Comparison of ENCODE assay signal across 27 mouse cellular contexts in the genomic region with DNA sequence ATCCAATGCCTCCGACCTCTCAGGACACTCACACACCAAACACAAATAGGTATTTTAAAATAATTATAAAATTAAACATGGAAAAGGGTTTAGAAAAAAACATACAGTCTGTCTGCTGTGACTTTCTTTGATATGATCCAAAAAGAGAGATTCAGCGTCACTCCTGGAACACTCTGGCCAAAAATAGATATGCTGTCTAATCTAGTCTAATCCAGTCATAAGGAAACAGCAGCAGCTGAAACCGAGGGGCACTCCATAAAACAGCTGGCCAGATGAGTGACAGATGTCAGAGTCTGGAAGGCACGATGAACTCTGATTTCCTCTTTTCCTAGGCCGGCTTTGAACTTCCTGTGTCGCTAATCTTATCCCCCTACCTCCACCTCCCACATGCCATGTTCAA. TPM values are rescaled to one million over a fixed set of nuclear protein-coding genes. Genes with fewer than 3 reads are reported as not detected.
DNase-seq lines count a peak whose midpoint lies in the region; ATAC-seq and TF ChIP-seq lines count a peak whose summit lies in the region.
"Had no signal": no experiment of that assay in that cellular context is flagged by ENCODE, and none has a peak within 500 bp of the region (broad histone marks: within the 10 kb centered on the region; RNA-seq: fewer than 3 reads in every experiment).

No protein-coding gene starts in this region.

- H3K27ac ChIP-seq in kidney, embryonic 15.5 days = 0 out of 2 replicates have a peak overlapping the region, but pooled peaks have one; percentile 11
- H3K27ac ChIP-seq in kidney, embryonic 14.5 days (ENCODE audit: low read depth, low read length) = no peak overlapping the region
- H3K27ac ChIP-seq in CH12.LX (ENCODE audit: insufficient read depth, low read depth) (no peak overlapping the region), MEL (ENCODE audit: control insufficient read depth, low read depth, low read length) (no peak overlapping the region)

- H3K9ac ChIP-seq in kidney, embryonic 15.5 days = no peak overlapping the region
- H3K9ac ChIP-seq in kidney, embryonic 14.5 days (ENCODE audit: low read depth, low read length) = no peak overlapping the region
- H3K9ac ChIP-seq in CH12.LX (ENCODE audit: insufficient read depth, low read depth) = no peak overlapping the region
- no peak overlapping the region for H3K9ac ChIP-seq in MEL (ENCODE audit: control insufficient read depth, low read depth, low read length, poor library complexity, severe bottlenecking)

- peaks cover 15% of the 10 kb centered on the region for H3K4me1 ChIP-seq in kidney, embryonic 15.5 days
- 0 out of 2 replicates have a peak, but pooled peaks cover under 1% of the 10 kb centered on the region for H3K4me1 ChIP-seq in kidney, embryonic 14.5 days (ENCODE audit: control insufficient read depth, insufficient read depth, low read length)
- H3K4me1 ChIP-seq in CH12.LX (ENCODE audit: control insufficient read depth in 1 of 2, insufficient read depth in 2 of 2) (peaks cover 11 to 21% of the 10 kb centered on the region in 2 experiments), MEL (ENCODE audit: control insufficient read depth in 1 of 2, insufficient read depth in 2 of 2, low read length in 2 of 2) (no peaks in the 10 kb centered on the region; a peak in 1 of 4 replicates)

- TF ChIP-seq RAD21 in CH12.LX (IDR thresholded peaks at IDR 0.05; ENCODE audit: low read depth, low read length) (no peak), MEL (IDR thresholded peaks at IDR 0.05; ENCODE audit: low read depth, low read length) (no peak)

- H3K79me2 ChIP-seq in CH12.LX (replicated peaks; ENCODE audit: control insufficient read depth, extremely low read depth, insufficient read depth, poor library complexity, severe bottlenecking) (no peaks in the 10 kb centered on the region), MEL (ENCODE audit: control insufficient read depth, insufficient read depth, low read length, poor library complexity) (no peaks in the 10 kb centered on the region)

- TF ChIP-seq POLR2A in CH12.LX (IDR thresholded peaks at IDR 0.05; ENCODE audit: low read depth, low read length) = no peak
- no peak for TF ChIP-seq POLR2A in MEL (IDR thresholded peaks at IDR 0.05; ENCODE audit: control insufficient read depth in 1 of 2, insufficient read depth in 1 of 2, low read depth in 1 of 2, low read length in 2 of 2, poor library complexity in 1 of 2)

- H3K9me3 ChIP-seq in kidney, embryonic 15.5 days (replicated peaks) = no peaks in the 10 kb centered on the region
- H3K9me3 ChIP-seq in kidney, embryonic 14.5 days (ENCODE audit: control insufficient read depth, low read length) = no peaks in the 10 kb centered on the region
- H3K9me3 ChIP-seq in CH12.LX (replicated peaks; ENCODE audit: low read length) (no peaks in the 10 kb centered on the region), MEL (replicated peaks; ENCODE audit: insufficient read depth, low read length) (no peaks in the 10 kb centered on the region)
- H3K9me3 ChIP-seq: G1E had no signal

- dilution Hi-C loops in CH12.LX (cut with MboI; ENCODE audit: extremely low pct_ligation_motif_present, extremely low pct_unique_long_range_greater_than_20kb, low sequenced_read_pairs) = no loop called here

- H3K4me2 ChIP-seq in kidney, embryonic 15.5 days = no peak overlapping the region
- no peak overlapping the region for H3K4me2 ChIP-seq in kidney, embryonic 14.5 days (replicated peaks; ENCODE audit: low read depth, low read length)
- no peak overlapping the region for H3K4me2 ChIP-seq in CH12.LX (ENCODE audit: insufficient read depth, low read depth, poor library complexity, severe bottlenecking)

- DNase-seq in CH12.LX (ENCODE audit: extremely low read depth) (no peak), MEL (ENCODE audit: low read depth, low spot score) (peak; percentile 24)
- no peak for DNase-seq in left cerebral cortex, postnatal 36 days (ENCODE audit: low spot score in 2 of 2)
- DNase-seq in right cerebral cortex, postnatal 25 days = no peak
- DNase-seq: adrenal gland, adult 2 months; adrenal gland, adult 8-10 months; adrenal gland, postnatal 10 days; adrenal gland, postnatal 14 days; adrenal gland, postnatal 25 days; adrenal gland, postnatal 36 days; B cell, adult 2 months; cerebellum, adult 11 months; cerebellum, adult 11-12 months; cerebellum, adult 18-20 months; cerebellum, adult 2 months; cerebellum, adult 8-10 months had no signal

- H3K4me3 ChIP-seq in kidney, embryonic 15.5 days (replicated peaks) = no peak overlapping the region
- H3K4me3 ChIP-seq in kidney, embryonic 14.5 days (ENCODE audit: low read length) = no peak overlapping the region
- no peak overlapping the region for H3K4me3 ChIP-seq in CH12.LX (replicated peaks in 1 of 3; ENCODE audit: low read depth in 2 of 3, low read length in 2 of 3, poor library complexity in 1 of 3)
- H3K4me3 ChIP-seq in MEL (ENCODE audit: control insufficient read depth in 1 of 2, insufficient read depth in 1 of 2, low read depth in 2 of 2, low read length in 2 of 2) = no peak overlapping the region

- 52% methylated on average over 6 of the region's 6 CpGs for WGBS in kidney, embryonic 15.5 days
- WGBS in kidney, embryonic 14.5 days = 54% methylated on average over 6 of the region's 6 CpGs

- TF ChIP-seq EP300 in CH12.LX (IDR thresholded peaks at IDR 0.05; ENCODE audit: low read length) (0 out of 2 replicates have a peak, but pooled peaks have one; percentile 39), MEL (IDR thresholded peaks at IDR 0.05; ENCODE audit: low read depth in 1 of 2, low read length in 2 of 2) (no peak)

- TF ChIP-seq CTCF in CH12.LX (conservative IDR thresholded peaks at IDR 0.05 in 1 of 2, IDR thresholded peaks at IDR 0.05 in 1 of 2; ENCODE audit: low read depth in 2 of 2, low read length in 2 of 2) (no peak), MEL (IDR thresholded peaks at IDR 0.05 in 2 of 3, conservative IDR thresholded peaks at IDR 0.05 in 1 of 3; ENCODE audit: control insufficient read depth in 1 of 3, insufficient read depth in 1 of 3, low read depth in 2 of 3, low read length in 3 of 3, poor library complexity in 1 of 3, severe bottlenecking in 1 of 3) (no peak)

- ATAC-seq in kidney, embryonic 15.5 days (replicated peaks; ENCODE audit: low FRiP score) = no peak
- no peak for ATAC-seq in kidney, embryonic 14.5 days (ENCODE audit: low FRiP score, low TSS enrichment)
- ATAC-seq: activated CD4-positive, CD25-positive, alpha-beta regulatory T cell, adult 4 months; CD4-positive, CD25-positive, alpha-beta regulatory T cell, adult 4 months; Patski had no signal

- no peaks in the 10 kb centered on the region for H3K36me3 ChIP-seq in kidney, embryonic 15.5 days
- H3K36me3 ChIP-seq in kidney, embryonic 14.5 days (ENCODE audit: control insufficient read depth, insufficient read depth, low read length) = no peaks in the 10 kb centered on the region
- H3K36me3 ChIP-seq in CH12.LX (replicated peaks in 1 of 2; ENCODE audit: control insufficient read depth in 1 of 2, insufficient read depth in 1 of 2, low read length in 1 of 2) = no peaks in the 10 kb centered on the region
- no peaks in the 10 kb centered on the region for H3K36me3 ChIP-seq in MEL (ENCODE audit: control insufficient read depth in 1 of 2, insufficient read depth in 2 of 2, low read length in 2 of 2)
- H3K36me3 ChIP-seq: G1E had no signal

- H3K27me3 ChIP-seq in kidney, embryonic 15.5 days = no peaks in the 10 kb centered on the region
- no peaks in the 10 kb centered on the region for H3K27me3 ChIP-seq in kidney, embryonic 14.5 days (ENCODE audit: control insufficient read depth, insufficient read depth, low read length)
- H3K27me3 ChIP-seq in CH12.LX (replicated peaks) (no peaks in the 10 kb centered on the region), MEL (ENCODE audit: control insufficient read depth in 1 of 2, insufficient read depth in 2 of 2, low read length in 2 of 2) (peaks cover 0 to 1% of the 10 kb centered on the region in 2 experiments; a peak in 1 of 4 replicates)
- H3K27me3 ChIP-seq: Patski had no signal

- in situ Hi-C loops in CH12.LX (cut with MboI; ENCODE audit: low pct_ligation_motif_present, low pct_unique_long_range_greater_than_20kb, low sequenced_read_pairs) = loop anchor here (5.0 kb wide), 2 partner anchors 51 to 216 kb away; a partner anchor contains a TSS

- intact Hi-C loops in left cerebral cortex, postnatal 36 days (cut with DNase I) = loop anchor here (5.0 kb wide), 3 partner anchors 41 to 216 kb away; a partner anchor contains a TSS

RNA-seq across cellular contexts. Expression of a gene that starts 6.4 kb away (rescaled TPM):
- polyA plus RNA-seq in kidney, embryonic 15.5 days (2015; fragmentation: Nextera tagmentation; extraction: Ambion mirVana) = 23.2 and 25.2 TPM in 2 replicates
- polyA plus RNA-seq in kidney, embryonic 14.5 days (2014; fragmentation: Nextera tagmentation; extraction: Ambion mirVana) = 28.2 and 37.2 TPM in 2 replicates
- total RNA-seq in CH12.LX (2012; rRNA removed) (0.84 TPM in 1 of 2 replicates, not detected in the other), CH12.LX (2014; rRNA removed) (not detected in 2 replicates), MEL (2012; rRNA removed) (not detected in 2 replicates)
- polyA plus RNA-seq in CH12.LX (2012; ENCODE audit: insufficient read length, low read depth) (0.94 and 1.8 TPM in 2 replicates), MEL (2012; ENCODE audit: insufficient read depth in 1 of 2, insufficient read length in 2 of 2, low read depth in 1 of 2, low replicate concordance in 2 of 2, missing spikeins in 1 of 2) (not detected)
- total RNA-seq in left cerebral cortex, postnatal 36 days (2021) = not detected
- total RNA-seq: adrenal gland, adult 2 months; adrenal gland, postnatal 10 days; G1E had no signal
- polyA plus RNA-seq: activated CD4-positive, CD25-positive, alpha-beta regulatory T cell, adult 4 months; brain, embryonic 14.5 days; CD4-positive, CD25-positive, alpha-beta regulatory T cell, adult 4 months; cerebellum, adult 2 months; G1E; Patski had no signal

RNA-seq across cellular contexts. Expression of a gene that starts 10.3 kb away (rescaled TPM):
- 59.1 and 62.5 TPM in 2 replicates for polyA plus RNA-seq in kidney, embryonic 15.5 days (2015; fragmentation: Nextera tagmentation; extraction: Ambion mirVana)
- 46.9 and 61.8 TPM in 2 replicates for polyA plus RNA-seq in kidney, embryonic 14.5 days (2014; fragmentation: Nextera tagmentation; extraction: Ambion mirVana)
- total RNA-seq in CH12.LX (2012; rRNA removed) = 0.13 and 0.55 TPM in 2 replicates
- total RNA-seq in CH12.LX (2014; rRNA removed) = 0.74 and 0.82 TPM in 2 replicates
- polyA plus RNA-seq in CH12.LX (2012; ENCODE audit: insufficient read length, low read depth) = 0.70 and 0.80 TPM in 2 replicates
- total RNA-seq in MEL (2012; rRNA removed) = not detected in 2 replicates
- polyA plus RNA-seq in MEL (2012; ENCODE audit: insufficient read depth in 1 of 2, insufficient read length in 2 of 2, low read depth in 1 of 2, low replicate concordance in 2 of 2, missing spikeins in 1 of 2) = not detected
- total RNA-seq in left cerebral cortex, postnatal 36 days (2021) = 1 to 10 TPM in 1 of 2 experiments, under 1 TPM in 1; 0.86 to 1.4 TPM
- total RNA-seq: G1E had no signal
- polyA plus RNA-seq: activated CD4-positive, CD25-positive, alpha-beta regulatory T cell, adult 4 months; CD4-positive, CD25-positive, alpha-beta regulatory T cell, adult 4 months; G1E; Patski had no signal

RNA-seq across cellular contexts. Expression of a gene that starts 12.3 kb away (rescaled TPM):
- polyA plus RNA-seq in kidney, embryonic 15.5 days (2015; fragmentation: Nextera tagmentation; extraction: Ambion mirVana) = 0.67 and 0.88 TPM in 2 replicates
- polyA plus RNA-seq in kidney, embryonic 14.5 days (2014; fragmentation: Nextera tagmentation; extraction: Ambion mirVana) = 1.1 TPM in 2 replicates
- total RNA-seq in CH12.LX (2012; rRNA removed) = not detected in 2 replicates
- not detected in 2 replicates for total RNA-seq in CH12.LX (2014; rRNA removed)
- polyA plus RNA-seq in CH12.LX (2012; ENCODE audit: insufficient read length, low read depth) = not detected in 2 replicates
- total RNA-seq in MEL (2012; rRNA removed) = not detected in 2 replicates
- not detected for polyA plus RNA-seq in MEL (2012; ENCODE audit: insufficient read depth in 1 of 2, insufficient read length in 2 of 2, low read depth in 1 of 2, low replicate concordance in 2 of 2, missing spikeins in 1 of 2)
- total RNA-seq in left cerebral cortex, postnatal 36 days (2021) = not detected
- total RNA-seq: adrenal gland, adult 18-20 months; adrenal gland, postnatal 14 days; ES-E14; G1E had no signal
- polyA plus RNA-seq: activated CD4-positive, CD25-positive, alpha-beta regulatory T cell, adult 4 months; brain, embryonic 14.5 days; C2C12; CD4-positive, CD25-positive, alpha-beta regulatory T cell, adult 4 months; cerebellum, adult 2 months; G1E; Patski had no signal

RNA-seq across cellular contexts. Expression of a gene that starts 17.3 kb away (rescaled TPM):
- polyA plus RNA-seq in kidney, embryonic 15.5 days (2015; fragmentation: Nextera tagmentation; extraction: Ambion mirVana) = not detected in 2 replicates
- not detected in 2 replicates for polyA plus RNA-seq in kidney, embryonic 14.5 days (2014; fragmentation: Nextera tagmentation; extraction: Ambion mirVana)
- total RNA-seq in CH12.LX (2012; rRNA removed) (not detected in 2 replicates), CH12.LX (2014; rRNA removed) (not detected in 2 replicates), MEL (2012; rRNA removed) (not detected in 2 replicates)
- polyA plus RNA-seq in CH12.LX (2012; ENCODE audit: insufficient read length, low read depth) (not detected in 2 replicates), MEL (2012; ENCODE audit: insufficient read depth in 1 of 2, insufficient read length in 2 of 2, low read depth in 1 of 2, low replicate concordance in 2 of 2, missing spikeins in 1 of 2) (not detected)
- not detected for total RNA-seq in left cerebral cortex, postnatal 36 days (2021)
- total RNA-seq: adrenal gland, adult 18-20 months; adrenal gland, adult 2 months; adrenal gland, adult 8-10 months; adrenal gland, postnatal 10 days; adrenal gland, postnatal 14 days; adrenal gland, postnatal 25 days; adrenal gland, postnatal 36 days; adrenal gland, postnatal 4 days; ES-E14; G1E had no signal
- polyA plus RNA-seq: activated CD4-positive, CD25-positive, alpha-beta regulatory T cell, adult 4 months; adrenal gland, adult 2 months; brain, embryonic 14.5 days; C2C12; CD4-positive, CD25-positive, alpha-beta regulatory T cell, adult 4 months; cerebellum, adult 2 months; G1E; Patski had no signal

RNA-seq across cellular contexts. Expression of a gene that starts 36.4 kb away (rescaled TPM):
- 4.4 and 4.8 TPM in 2 replicates for polyA plus RNA-seq in kidney, embryonic 15.5 days (2015; fragmentation: Nextera tagmentation; extraction: Ambion mirVana)
- polyA plus RNA-seq in kidney, embryonic 14.5 days (2014; fragmentation: Nextera tagmentation; extraction: Ambion mirVana) = not detected in 2 replicates
- total RNA-seq in CH12.LX (2012; rRNA removed) = not detected in 2 replicates
- total RNA-seq in CH12.LX (2014; rRNA removed) = not detected in 2 replicates
- polyA plus RNA-seq in CH12.LX (2012; ENCODE audit: insufficient read length, low read depth) = not detected in 2 replicates
- not detected in 2 replicates for total RNA-seq in MEL (2012; rRNA removed)
- not detected for polyA plus RNA-seq in MEL (2012; ENCODE audit: insufficient read depth in 1 of 2, insufficient read length in 2 of 2, low read depth in 1 of 2, low replicate concordance in 2 of 2, missing spikeins in 1 of 2)
- total RNA-seq in left cerebral cortex, postnatal 36 days (2021) = not detected
- total RNA-seq: adrenal gland, adult 8-10 months; ES-E14; G1E had no signal
- polyA plus RNA-seq: activated CD4-positive, CD25-positive, alpha-beta regulatory T cell, adult 4 months; adrenal gland, adult 2 months; brain, embryonic 14.5 days; C2C12; CD4-positive, CD25-positive, alpha-beta regulatory T cell, adult 4 months; cerebellum, adult 2 months; G1E; Patski had no signal

Comparison
In these comparisons a context has a peak if more than half of its experiments do, and no peak if none do; other contexts are left out.
1. RNA of a gene that starts 10.3 kb away (polyA plus RNA-seq): 59.1 to 62.5 TPM in kidney, embryonic 15.5 days and 46.9 to 61.8 TPM in kidney, embryonic 14.5 days; 0.70 to 0.80 TPM in CH12.LX and not detected in MEL; every median in the first group is over 10 times any median in the second.